Mouse (Mus musculus): ENCODE measurements around the gene Slc22a7. TPM values are rescaled to one million over a fixed set of nuclear protein-coding genes. Genes with fewer than 3 reads are reported as not detected.
A peak's percentile ranks its signal among the peaks of the same experiment; 100 is the strongest.

Gene Slc22a7
- polyA plus RNA-seq, 1 experiment from 2014 or later = not detected

- no peaks in the 10 kb centered on the region for H3K4me1 ChIP-seq (ENCODE audit: control insufficient read depth, insufficient read depth, low read length)
- H3K27me3 ChIP-seq (ENCODE audit: control insufficient read depth, insufficient read depth, low read length) = no peaks in the 10 kb centered on the region
- WGBS = 68% methylated on average over 5 of the region's 5 CpGs
- no peak for ATAC-seq (ENCODE audit: insufficient read depth, low FRiP score)
- no peaks in the 10 kb centered on the region for H3K9me3 ChIP-seq (replicated peaks; ENCODE audit: control insufficient read depth, low read length)
- H3K27ac ChIP-seq (ENCODE audit: low read length) = no peak overlapping the region
- 0 out of 2 replicates have a peak, but pooled peaks cover 5% of the 10 kb centered on the region for H3K36me3 ChIP-seq (ENCODE audit: control insufficient read depth, insufficient read depth, low read length)
- no peak overlapping the region for H3K4me2 ChIP-seq (ENCODE audit: low read depth, low read length)
- H3K4me3 ChIP-seq (replicated peaks; ENCODE audit: low read length) = no peak overlapping the region
- no peak overlapping the region for H3K9ac ChIP-seq (ENCODE audit: low read length)
Measured at GRCm38 (mm10) chr17:46418628-46419027, 19.6 kb downstream of the Slc22a7 start.

GRCm38 (mm10) chr17:46408478-46408877 is 29.8 kb downstream of the Slc22a7 start:
- no peaks in the 10 kb centered on the region for H3K4me1 ChIP-seq (ENCODE audit: control insufficient read depth, insufficient read depth, low read length)
- no peak overlapping the region for H3K9ac ChIP-seq (ENCODE audit: low read length)
- no peak overlapping the region for H3K27ac ChIP-seq (ENCODE audit: low read length)
- 28% methylated on average over 3 of the region's 3 CpGs for WGBS
- no peaks in the 10 kb centered on the region for H3K9me3 ChIP-seq (replicated peaks; ENCODE audit: control insufficient read depth, low read length)
- no peak overlapping the region for H3K4me3 ChIP-seq (replicated peaks; ENCODE audit: low read length)
- no peaks in the 10 kb centered on the region for H3K27me3 ChIP-seq (ENCODE audit: control insufficient read depth, insufficient read depth, low read length)
- no peak overlapping the region for H3K4me2 ChIP-seq (ENCODE audit: low read depth, low read length)
- peaks cover 23% of the 10 kb centered on the region for H3K36me3 ChIP-seq (ENCODE audit: control insufficient read depth, insufficient read depth, low read length)
- no peak for ATAC-seq (ENCODE audit: insufficient read depth, low FRiP score)

GRCm38 (mm10) chr17:46394631-46395030 is 43.6 kb downstream of the Slc22a7 start:
- no peak overlapping the region for H3K4me3 ChIP-seq (replicated peaks; ENCODE audit: low read length)
- H3K4me1 ChIP-seq (ENCODE audit: control insufficient read depth, insufficient read depth, low read length) = no peaks in the 10 kb centered on the region
- H3K4me2 ChIP-seq (ENCODE audit: low read depth, low read length) = no peak overlapping the region
- ATAC-seq (ENCODE audit: insufficient read depth, low FRiP score) = no peak
- 84% methylated on average over 1 of the region's 1 CpGs for WGBS
- peaks cover 13% of the 10 kb centered on the region for H3K36me3 ChIP-seq (ENCODE audit: control insufficient read depth, insufficient read depth, low read length)
- H3K9me3 ChIP-seq (replicated peaks; ENCODE audit: control insufficient read depth, low read length) = no peaks in the 10 kb centered on the region
- H3K27ac ChIP-seq (ENCODE audit: low read length) = no peak overlapping the region
- H3K9ac ChIP-seq (ENCODE audit: low read length) = no peak overlapping the region
- H3K27me3 ChIP-seq (ENCODE audit: control insufficient read depth, insufficient read depth, low read length) = no peaks in the 10 kb centered on the region

- Histone ChIP-seq H3K4me1 (ENCODE audit: control insufficient read depth, insufficient read depth, low read length) (no peaks in the 10 kb centered on the region), H3K27ac (ENCODE audit: low read length) (no peak overlapping the region), H3K9me3 (replicated peaks; ENCODE audit: control insufficient read depth, low read length) (no peaks in the 10 kb centered on the region), H3K4me2 (ENCODE audit: low read depth, low read length) (no peak overlapping the region), H3K27me3 (ENCODE audit: control insufficient read depth, insufficient read depth, low read length) (no peaks in the 10 kb centered on the region), H3K4me3 (replicated peaks; ENCODE audit: low read length) (no peak overlapping the region), H3K36me3 (ENCODE audit: control insufficient read depth, insufficient read depth, low read length) (peaks cover 7% of the 10 kb centered on the region), H3K9ac (ENCODE audit: low read length) (no peak overlapping the region)
- no peak for ATAC-seq (ENCODE audit: insufficient read depth, low FRiP score)
- 46% methylated on average over 2 of the region's 2 CpGs for WGBS
Measured at GRCm38 (mm10) chr17:46393012-46393411, 45.2 kb downstream of the Slc22a7 start.

GRCm38 (mm10) chr17:46388200-46388599 is 50.1 kb downstream of the Slc22a7 start:
- Histone ChIP-seq H3K4me3 (replicated peaks; ENCODE audit: low read length) (no peak overlapping the region), H3K27me3 (ENCODE audit: control insufficient read depth, insufficient read depth, low read length) (no peaks in the 10 kb centered on the region), H3K9ac (ENCODE audit: low read length) (no peak overlapping the region), H3K9me3 (replicated peaks; ENCODE audit: control insufficient read depth, low read length) (no peaks in the 10 kb centered on the region), H3K4me1 (ENCODE audit: control insufficient read depth, insufficient read depth, low read length) (peaks cover 9% of the 10 kb centered on the region), H3K36me3 (ENCODE audit: control insufficient read depth, insufficient read depth, low read length) (no peaks in the 10 kb centered on the region), H3K27ac (ENCODE audit: low read length) (no peak overlapping the region), H3K4me2 (ENCODE audit: low read depth, low read length) (no peak overlapping the region)
- WGBS = 81% methylated on average over 3 of the region's 3 CpGs
- no peak for ATAC-seq (ENCODE audit: insufficient read depth, low FRiP score)

DNA sequence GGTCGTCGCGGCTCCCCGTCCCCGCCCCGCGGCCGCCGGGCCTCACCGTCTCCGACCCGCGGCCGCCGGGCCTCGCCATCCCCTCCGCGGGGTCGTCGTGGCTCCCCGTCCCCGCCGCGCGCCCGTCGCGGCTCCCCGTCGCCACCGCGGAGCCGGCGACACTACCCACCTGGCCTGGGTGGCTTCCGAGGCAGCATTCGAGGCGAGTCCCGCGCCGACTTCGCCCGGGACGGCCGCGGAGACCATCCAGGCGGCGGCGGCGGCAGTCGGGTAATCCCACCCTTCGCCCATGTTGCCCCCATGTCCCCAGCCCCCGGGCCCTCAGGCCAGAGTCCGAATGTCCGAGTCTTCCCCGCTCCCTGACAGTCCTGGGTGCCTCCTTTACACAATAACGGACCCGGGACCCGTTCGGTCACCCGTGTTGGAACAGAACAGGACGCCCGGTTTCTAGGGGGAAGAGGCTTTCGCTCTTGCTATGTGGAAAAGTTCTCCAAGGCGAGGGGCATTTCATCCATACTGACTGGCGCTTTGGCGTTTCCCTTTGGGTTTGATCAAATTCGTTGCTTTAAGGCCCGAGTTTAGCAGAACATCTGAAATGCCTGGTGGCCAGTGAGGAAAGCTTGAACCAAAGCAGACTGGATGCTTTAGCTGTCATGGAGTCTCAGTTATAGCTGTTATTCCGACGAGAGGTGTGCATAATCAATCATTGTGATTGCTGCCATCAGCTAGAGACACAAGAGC is 54.0 kb downstream of the Slc22a7 start:
- Histone ChIP-seq H3K4me3 (replicated peaks; ENCODE audit: low read length) (peak overlapping the region; percentile 83), H3K4me2 (ENCODE audit: low read depth, low read length) (peak overlapping the region; percentile 73), H3K9ac (ENCODE audit: low read length) (peak overlapping the region; percentile 96), H3K27me3 (ENCODE audit: control insufficient read depth, insufficient read depth, low read length) (no peaks in the 10 kb centered on the region), H3K4me1 (ENCODE audit: control insufficient read depth, insufficient read depth, low read length) (peaks cover 9% of the 10 kb centered on the region), H3K9me3 (replicated peaks; ENCODE audit: control insufficient read depth, low read length) (no peaks in the 10 kb centered on the region), H3K36me3 (ENCODE audit: control insufficient read depth, insufficient read depth, low read length) (no peaks in the 10 kb centered on the region), H3K27ac (ENCODE audit: low read length) (peak overlapping the region; percentile 84)
- no peak for ATAC-seq (ENCODE audit: insufficient read depth, low FRiP score)
- WGBS = under 1% methylated on average over 67 of the region's 70 CpGs

GRCm38 (mm10) chr17:46383294-46384060 is 54.8 kb downstream of the Slc22a7 start, which contains the start of gene Zfp318:
Gene Zfp318, plus strand, starts transcription at chr17:46383731.
- Histone ChIP-seq H3K27me3 (ENCODE audit: control insufficient read depth, insufficient read depth, low read length) (no peaks in the 10 kb centered on the region), H3K9me3 (replicated peaks; ENCODE audit: control insufficient read depth, low read length) (no peaks in the 10 kb centered on the region), H3K4me2 (ENCODE audit: low read depth, low read length) (peak within 1 kb of the TSS; percentile 73), H3K9ac (ENCODE audit: low read length) (peak within 1 kb of the TSS; percentile 96), H3K4me3 (replicated peaks; ENCODE audit: low read length) (peak within 1 kb of the TSS; percentile 83), H3K4me1 (ENCODE audit: control insufficient read depth, insufficient read depth, low read length) (peaks cover 9% of the 10 kb centered on the region), H3K36me3 (ENCODE audit: control insufficient read depth, insufficient read depth, low read length) (no peaks in the 10 kb centered on the region), H3K27ac (ENCODE audit: low read length) (peak within 1 kb of the TSS; percentile 84)
- ATAC-seq (ENCODE audit: insufficient read depth, low FRiP score) = peak; percentile 100
- 1% methylated on average over 93 of the region's 105 CpGs for WGBS
